Mouse (Mus musculus) limb, embryonic 12.5 days (tissue): ENCODE measurements around the gene Abhd14a. TPM values are rescaled to one million over a fixed set of nuclear protein-coding genes. Genes with fewer than 3 reads are reported as not detected.

ENCODE experiments used
- ATAC-seq: fragments of 200-750 bp; cut with Nextera tagmentation; 2 replicates; pipeline ENCODE4 v1.8.0; 2017; ENCODE audit warnings: low read depth, moderate TSS enrichment; ENCODE audit not compliant: insufficient number of reproducible peaks, insufficient read depth, low FRiP score, low TSS enrichment
- H3K27ac ChIP-seq: fragments of 300-500 bp; sonication (generic); 2 replicates; pipeline ENCODE4 v1.5.1; 2016; ENCODE audit warnings: mild to moderate bottlenecking, moderate library complexity
- H3K27me3 ChIP-seq: fragments of 300-500 bp; sonication (generic); 2 replicates; pipeline ENCODE4 v1.6.1; 2016; ENCODE audit warnings: mild to moderate bottlenecking, moderate library complexity
- H3K36me3 ChIP-seq: fragments of 300-500 bp; sonication (generic); 2 replicates; pipeline ENCODE4 v1.6.1; 2016; ENCODE audit warnings: mild to moderate bottlenecking, moderate library complexity
- H3K4me1 ChIP-seq: fragments of 300-500 bp; sonication (generic); replicated peaks from 2 replicates; pipeline ENCODE4 v1.6.1; 2016
- H3K4me2 ChIP-seq: fragments of 300-500 bp; sonication (generic); 2 replicates; pipeline ENCODE4 v1.6.1; 2016; ENCODE audit warnings: mild to moderate bottlenecking, moderate library complexity
- H3K4me3 ChIP-seq: fragments of 300-500 bp; sonication (generic); replicated peaks from 2 replicates; pipeline ENCODE4 v1.5.1; 2016; ENCODE audit warnings: mild to moderate bottlenecking
- H3K9ac ChIP-seq: fragments of 300-500 bp; sonication (generic); replicated peaks from 2 replicates; pipeline ENCODE4 v1.6.1; 2016; ENCODE audit warnings: mild to moderate bottlenecking, moderate library complexity
- H3K9me3 ChIP-seq: fragments of 300-500 bp; sonication (generic); 2 replicates; pipeline ENCODE4 v1.6.1; 2016; ENCODE audit warnings: mild to moderate bottlenecking, moderate library complexity
- WGBS: fragments of 180-500 bp; shearing (Covaris S2); methylation state at CpG from one replicate; pipeline ENCODE4 v1.1.7; 2016; 5-methylcytosine and 5-hydroxymethylcytosine counted together
- polyA plus RNA-seq: library from polyadenylated mRNA; unstranded; fragments of >200 nt; fragmentation: Nextera tagmentation; extraction: Ambion mirVana; gene quantifications from 2 replicates; pipeline ENCODE4 v1.2.1, GENCODE M21; 2016

The Abhd14a gene
- polyA plus RNA-seq, 1 experiment from 2014 or later, result 56.0 TPM

- Histone ChIP-seq H3K27me3 (no peaks in the 10 kb centered on the region), H3K4me3 (no peak overlapping the region), H3K36me3 (peaks cover 3% of the 10 kb centered on the region; the same call in 1 of the 2 replicates), H3K9me3 (no peaks in the 10 kb centered on the region), H3K4me2 (peak overlapping the region; percentile 23; the same call in 1 of the 2 replicates), H3K9ac (no peak overlapping the region; the same call in 1 of the 2 replicates), H3K27ac (peak overlapping the region; percentile 29; the same call in 1 of the 2 replicates), H3K4me1 (peaks cover 74% of the 10 kb centered on the region)
- no peak for ATAC-seq
- WGBS, result 71% methylated on average over 11 of the region's 11 CpGs
Observed at GRCm38 (mm10) chr9:106451298-106451697, 3.8 kb upstream of the Abhd14a start.

GRCm38 (mm10) chr9:106450661-106451060 is 3.2 kb upstream of the Abhd14a start:
- 5% methylated on average over 9 of the region's 9 CpGs for WGBS
- ATAC-seq, result no peak
- no peaks in the 10 kb centered on the region for H3K36me3 ChIP-seq
- H3K9ac ChIP-seq, result no peak overlapping the region; the same call in 1 of the 2 replicates
- no peak overlapping the region for H3K4me3 ChIP-seq
- peak overlapping the region; percentile 29; the same call in 1 of the 2 replicates for H3K27ac ChIP-seq
- peak overlapping the region; percentile 23 for H3K4me2 ChIP-seq
- no peaks in the 10 kb centered on the region for H3K9me3 ChIP-seq
- H3K27me3 ChIP-seq, result no peaks in the 10 kb centered on the region
- H3K4me1 ChIP-seq, result peaks cover 73% of the 10 kb centered on the region

GRCm38 (mm10) chr9:106449947-106450346 is 2.5 kb upstream of the Abhd14a start:
- H3K27me3 ChIP-seq, result no peaks in the 10 kb centered on the region
- 85% methylated on average over 8 of the region's 8 CpGs for WGBS
- H3K4me2 ChIP-seq, result peak overlapping the region; percentile 23
- 0 out of 2 replicates have a peak overlapping the region, but pooled peaks have one; percentile 29 for H3K27ac ChIP-seq
- H3K4me3 ChIP-seq, result no peak overlapping the region
- H3K36me3 ChIP-seq, result no peaks in the 10 kb centered on the region
- no peak for ATAC-seq
- H3K9me3 ChIP-seq, result no peaks in the 10 kb centered on the region
- peaks cover 68% of the 10 kb centered on the region for H3K4me1 ChIP-seq
- H3K9ac ChIP-seq, result no peak overlapping the region

- peak; percentile 23; the same call in 1 of the 2 replicates for ATAC-seq
- no peaks in the 10 kb centered on the region for H3K27me3 ChIP-seq
- 2% methylated on average over 23 of the region's 23 CpGs for WGBS
- H3K4me3 ChIP-seq, result peak overlapping the region; percentile 47
- 0 out of 2 replicates have a peak overlapping the region, but pooled peaks have one; percentile 51 for H3K27ac ChIP-seq
- H3K9ac ChIP-seq, result peak overlapping the region; percentile 63
- H3K4me2 ChIP-seq, result peak overlapping the region; percentile 84
- peaks cover 63% of the 10 kb centered on the region for H3K4me1 ChIP-seq
- H3K9me3 ChIP-seq, result no peaks in the 10 kb centered on the region
- H3K36me3 ChIP-seq, result no peaks in the 10 kb centered on the region
Observed at GRCm38 (mm10) chr9:106448498-106449031, 1.1 kb upstream of the Abhd14a start.

GRCm38 (mm10) chr9:106447951-106448350 is 473 bp upstream of the Abhd14a start:
- Histone ChIP-seq H3K36me3 (no peaks in the 10 kb centered on the region), H3K27ac (peak overlapping the region; percentile 79), H3K27me3 (no peaks in the 10 kb centered on the region), H3K9me3 (no peaks in the 10 kb centered on the region), H3K4me2 (peak overlapping the region; percentile 84), H3K9ac (0 out of 2 replicates have a peak overlapping the region, but pooled peaks have one; percentile 18), H3K4me1 (peaks cover 58% of the 10 kb centered on the region), H3K4me3 (peak overlapping the region; percentile 58)
- peak; percentile 19; the same call in 1 of the 2 replicates for ATAC-seq
- 39% methylated on average over 9 of the region's 9 CpGs for WGBS

GRCm38 (mm10) chr9:106444836-106445235 is 2.6 kb downstream of the Abhd14a start:
- H3K27me3 ChIP-seq, result no peaks in the 10 kb centered on the region
- peaks cover 28% of the 10 kb centered on the region for H3K4me1 ChIP-seq
- H3K27ac ChIP-seq, result no peak overlapping the region
- H3K36me3 ChIP-seq, result peaks cover 8% of the 10 kb centered on the region; the same call in 1 of the 2 replicates
- WGBS, result 77% methylated on average over 4 of the region's 4 CpGs
- H3K4me2 ChIP-seq, result no peak overlapping the region
- H3K9me3 ChIP-seq, result no peaks in the 10 kb centered on the region
- no peak overlapping the region for H3K9ac ChIP-seq
- no peak overlapping the region for H3K4me3 ChIP-seq
- no peak for ATAC-seq

- peaks cover 21% of the 10 kb centered on the region for H3K4me1 ChIP-seq
- no peak overlapping the region for H3K4me2 ChIP-seq
- H3K9ac ChIP-seq, result no peak overlapping the region; the same call in 1 of the 2 replicates
- H3K4me3 ChIP-seq, result no peak overlapping the region
- WGBS, result 77% methylated on average over 5 of the region's 5 CpGs
- H3K36me3 ChIP-seq, result peaks cover 10% of the 10 kb centered on the region; the same call in 1 of the 2 replicates
- H3K9me3 ChIP-seq, result no peaks in the 10 kb centered on the region
- no peak overlapping the region for H3K27ac ChIP-seq
- H3K27me3 ChIP-seq, result no peaks in the 10 kb centered on the region
- ATAC-seq, result no peak
Observed at GRCm38 (mm10) chr9:106442680-106443079, 4.8 kb downstream of the Abhd14a start.

- peaks cover 41% of the 10 kb centered on the region for H3K36me3 ChIP-seq
- no peak overlapping the region for H3K4me3 ChIP-seq
- H3K27me3 ChIP-seq, result no peaks in the 10 kb centered on the region
- no peak for ATAC-seq
- peaks cover 17% of the 10 kb centered on the region for H3K4me1 ChIP-seq
- WGBS, result 80% methylated on average over 9 of the region's 9 CpGs
- no peaks in the 10 kb centered on the region for H3K9me3 ChIP-seq
- no peak overlapping the region for H3K9ac ChIP-seq
- H3K27ac ChIP-seq, result no peak overlapping the region
- H3K4me2 ChIP-seq, result no peak overlapping the region
Observed at GRCm38 (mm10) chr9:106436566-106436965, 10.9 kb downstream of the Abhd14a start.

GRCm38 (mm10) chr9:106433389-106433788 is 14.1 kb downstream of the Abhd14a start:
- H3K4me1 ChIP-seq, result peaks cover 18% of the 10 kb centered on the region
- H3K36me3 ChIP-seq, result peaks cover 45% of the 10 kb centered on the region
- no peak overlapping the region for H3K4me2 ChIP-seq
- no peak overlapping the region for H3K27ac ChIP-seq
- H3K4me3 ChIP-seq, result no peak overlapping the region
- 76% methylated on average over 7 of the region's 7 CpGs for WGBS
- no peak overlapping the region for H3K9ac ChIP-seq
- no peak for ATAC-seq
- no peaks in the 10 kb centered on the region for H3K27me3 ChIP-seq
- no peaks in the 10 kb centered on the region for H3K9me3 ChIP-seq

GRCm38 (mm10) chr9:106430015-106430264 is 17.5 kb downstream of the Abhd14a start:
- Histone ChIP-seq H3K27me3 (no peaks in the 10 kb centered on the region), H3K4me1 (peaks cover 12% of the 10 kb centered on the region), H3K36me3 (peaks cover 44% of the 10 kb centered on the region), H3K9ac (peak overlapping the region; percentile 97), H3K4me2 (peak overlapping the region; percentile 84), H3K4me3 (peak overlapping the region; percentile 89), H3K9me3 (no peaks in the 10 kb centered on the region), H3K27ac (peak overlapping the region; percentile 96)
- 2% methylated on average over 4 of the region's 4 CpGs for WGBS
- ATAC-seq, result no peak

GRCm38 (mm10) chr9:106429221-106430014 is 18.1 kb downstream of the Abhd14a start, which contains the start of gene Rpl29:
Rpl29 (plus strand) TSS chr9:106429454.
- Histone ChIP-seq H3K9me3 (no peaks in the 10 kb centered on the region), H3K9ac (peak within 1 kb of the TSS; percentile 97), H3K4me2 (peak within 1 kb of the TSS; percentile 84), H3K27ac (peak within 1 kb of the TSS; percentile 96), H3K4me3 (peak within 1 kb of the TSS; percentile 89), H3K4me1 (peaks cover 12% of the 10 kb centered on the region), H3K27me3 (no peaks in the 10 kb centered on the region), H3K36me3 (peaks cover 39% of the 10 kb centered on the region)
- ATAC-seq, result peak; percentile 87
- WGBS, result under 1% methylated on average over 55 of the region's 55 CpGs
